Mouse (Mus musculus): ENCODE results near the gene Thap2. TPM values are rescaled to one million over a fixed set of nuclear protein-coding genes. Genes with fewer than 3 reads are reported as not detected.
A peak's percentile ranks its signal among the peaks of the same experiment; 100 is the strongest.

Thap2 gene
- polyA plus RNA-seq, 1 experiment = 7.4 TPM

DNA sequence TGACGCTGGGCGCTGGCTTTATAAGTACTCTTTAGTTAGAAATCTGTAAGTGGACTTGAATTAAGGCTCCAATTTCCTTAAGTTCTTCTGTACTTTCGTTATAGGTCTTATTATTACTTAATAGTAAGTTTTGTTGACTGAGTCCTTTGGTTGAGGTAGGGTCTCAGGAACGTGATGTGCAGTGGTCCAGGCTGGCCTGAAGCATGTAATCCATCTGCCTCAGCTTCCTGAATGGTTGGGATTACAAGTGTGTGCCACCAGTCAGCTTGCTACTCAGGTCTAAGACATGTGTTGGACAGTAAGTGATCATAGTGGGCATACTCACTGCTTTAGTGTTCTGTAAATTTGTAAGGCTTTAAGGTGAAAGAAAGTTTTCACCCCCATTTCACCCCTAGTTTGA is 6.8 kb upstream of the Thap2 start:
- no peak for TF ChIP-seq POLR2A (IDR thresholded peaks at IDR 0.05; ENCODE audit: low read depth, low read length)
- TF ChIP-seq CTCF (conservative IDR thresholded peaks at IDR 0.05; ENCODE audit: insufficient read depth, insufficient read length, low read depth, low read length) = no peak
- Histone ChIP-seq H3K36me3 (ENCODE audit: control insufficient read depth, insufficient read depth, low read length) (peaks cover 10% of the 10 kb centered on the region), H3K4me3 (ENCODE audit: insufficient read depth, low read depth, low read length) (no peak overlapping the region), H3K27ac (ENCODE audit: insufficient read depth, low read depth, low read length) (no peak overlapping the region), H3K4me1 (ENCODE audit: control insufficient read depth, insufficient read depth, low read length) (peaks cover 5% of the 10 kb centered on the region), H3K27me3 (replicated peaks; ENCODE audit: control insufficient read depth, insufficient read depth, low read length) (no peaks in the 10 kb centered on the region)
- 89% methylated on average over 4 of the region's 4 CpGs for WGBS
- DNase-seq = no peak

DNA sequence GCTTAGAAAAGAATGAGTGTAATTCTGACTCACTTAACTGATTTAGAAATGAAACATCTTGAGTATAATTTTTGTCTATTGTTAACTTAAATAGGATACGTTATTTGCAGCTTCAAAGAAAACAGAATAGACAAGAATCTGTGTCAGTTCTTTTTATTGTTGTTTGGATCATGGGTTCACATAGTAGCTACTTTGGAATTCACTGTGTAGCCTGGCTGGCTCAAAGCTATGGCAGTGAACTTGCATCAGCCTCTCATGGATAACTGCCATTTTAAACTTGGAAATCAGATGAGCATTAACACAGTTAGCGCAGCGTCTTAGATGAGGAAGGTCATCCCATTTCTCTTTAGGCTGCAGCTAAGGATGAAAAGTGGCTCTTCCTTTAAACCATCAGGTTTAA is 3.6 kb upstream of the Thap2 start:
- no peaks in the 10 kb centered on the region for H3K27me3 ChIP-seq (replicated peaks; ENCODE audit: control insufficient read depth, insufficient read depth, low read length)
- H3K4me1 ChIP-seq (ENCODE audit: control insufficient read depth, insufficient read depth, low read length) = peaks cover 5% of the 10 kb centered on the region
- no peak overlapping the region for H3K4me3 ChIP-seq (ENCODE audit: insufficient read depth, low read depth, low read length)
- no peak for TF ChIP-seq POLR2A (IDR thresholded peaks at IDR 0.05; ENCODE audit: low read depth, low read length)
- TF ChIP-seq CTCF (conservative IDR thresholded peaks at IDR 0.05; ENCODE audit: insufficient read depth, insufficient read length, low read depth, low read length) = no peak
- WGBS = 82% methylated on average over 3 of the region's 3 CpGs
- no peak for DNase-seq
- no peak overlapping the region for H3K27ac ChIP-seq (ENCODE audit: insufficient read depth, low read depth, low read length)
- H3K36me3 ChIP-seq (ENCODE audit: control insufficient read depth, insufficient read depth, low read length) = peaks cover 9% of the 10 kb centered on the region

DNA sequence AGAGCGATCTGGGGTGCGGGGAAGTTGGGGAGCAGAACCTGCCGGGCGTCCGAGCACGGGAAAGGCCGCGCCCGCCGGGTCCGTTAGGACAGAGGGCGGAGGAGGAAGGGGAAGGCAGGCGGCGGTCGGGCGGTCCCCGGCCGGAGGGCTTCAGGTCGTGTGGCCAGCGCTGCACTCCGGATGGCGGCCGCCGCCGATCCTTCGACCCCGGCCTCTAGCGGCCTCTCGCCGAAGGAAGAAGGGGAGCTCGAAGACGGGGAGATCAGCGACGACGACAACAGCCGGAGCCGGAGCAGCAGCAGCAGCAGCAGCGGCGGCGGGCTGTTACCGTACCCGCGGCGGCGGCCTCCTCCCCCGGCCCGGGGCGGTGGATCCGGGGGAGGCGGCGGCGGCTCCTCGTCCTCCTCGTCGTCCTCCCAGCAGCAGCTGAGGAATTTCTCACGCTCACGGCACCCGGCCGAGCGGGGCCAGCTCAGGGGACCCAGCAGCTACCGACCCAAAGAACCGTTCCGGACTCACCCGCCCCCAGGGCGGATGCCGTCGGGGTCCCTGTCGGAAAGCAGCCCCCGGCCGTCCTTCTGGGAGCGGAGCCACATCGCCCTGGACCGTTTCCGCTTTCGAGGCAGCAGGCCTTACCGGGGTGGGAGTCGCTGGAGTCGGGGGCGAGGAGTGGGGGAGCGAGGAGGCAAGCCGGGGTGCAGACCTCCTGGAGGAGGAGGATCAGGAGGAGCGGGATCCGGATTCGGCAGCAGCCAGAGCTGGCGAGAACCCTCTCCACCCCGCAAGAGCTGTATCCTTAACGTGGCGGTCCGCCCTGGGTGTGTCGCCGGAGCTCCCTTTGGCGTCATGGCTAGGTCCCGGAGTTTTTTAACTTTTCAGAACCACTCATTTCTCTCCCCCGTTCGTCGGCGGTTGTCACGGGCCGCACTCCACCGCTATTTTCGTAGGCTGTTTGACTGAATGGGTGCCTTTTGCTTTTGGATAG is 1.1 kb upstream of the Thap2 start:
- H3K27me3 ChIP-seq (replicated peaks; ENCODE audit: control insufficient read depth, insufficient read depth, low read length) = no peaks in the 10 kb centered on the region
- peaks cover 2% of the 10 kb centered on the region; the same call in 1 of the 2 replicates for H3K36me3 ChIP-seq (ENCODE audit: control insufficient read depth, insufficient read depth, low read length)
- peak overlapping the region; percentile 77 for H3K27ac ChIP-seq (ENCODE audit: insufficient read depth, low read depth, low read length)
- H3K4me3 ChIP-seq (ENCODE audit: insufficient read depth, low read depth, low read length) = peak overlapping the region; percentile 92
- TF ChIP-seq CTCF (conservative IDR thresholded peaks at IDR 0.05; ENCODE audit: insufficient read depth, insufficient read length, low read depth, low read length) (no peak), POLR2A (IDR thresholded peaks at IDR 0.05; ENCODE audit: low read depth, low read length) (no peak)
- H3K4me1 ChIP-seq (ENCODE audit: control insufficient read depth, insufficient read depth, low read length) = peaks cover 2% of the 10 kb centered on the region
- peak; percentile 57 for DNase-seq
- WGBS = 1% methylated on average over 97 of the region's 101 CpGs

DNA sequence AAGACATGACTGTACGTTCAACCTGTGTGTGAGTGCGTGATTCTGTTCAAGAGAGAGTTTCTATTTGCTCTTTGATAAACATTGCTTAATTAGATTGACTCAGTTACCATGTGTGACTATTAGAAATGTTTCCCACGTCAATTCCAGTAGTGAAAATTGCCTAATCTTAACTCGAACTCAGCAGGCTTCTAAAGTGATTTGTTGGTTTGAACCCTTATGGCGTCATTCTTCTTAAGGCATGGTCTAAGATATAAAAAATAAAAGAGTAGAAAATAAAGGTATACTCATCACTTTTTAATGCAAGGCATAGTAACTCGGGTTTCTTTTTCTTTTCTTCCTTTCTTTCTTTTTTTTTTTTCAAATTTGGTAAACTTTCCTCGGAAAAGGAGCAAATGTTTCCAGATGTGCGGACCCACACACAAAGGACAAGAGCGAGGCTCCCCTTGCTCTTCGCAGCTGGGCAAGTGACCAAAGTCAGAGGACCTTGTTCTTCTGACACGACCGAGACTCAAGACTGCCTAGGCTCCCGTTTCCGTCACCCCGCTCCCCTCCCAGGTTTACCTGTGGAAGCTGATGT is 511 bp downstream of the Thap2 start:
- peak; percentile 18 for DNase-seq
- H3K27ac ChIP-seq (ENCODE audit: insufficient read depth, low read depth, low read length) = peak overlapping the region; percentile 82
- no peaks in the 10 kb centered on the region for H3K27me3 ChIP-seq (replicated peaks; ENCODE audit: control insufficient read depth, insufficient read depth, low read length)
- WGBS = 1% methylated on average over 15 of the region's 15 CpGs
- no peaks in the 10 kb centered on the region for H3K36me3 ChIP-seq (ENCODE audit: control insufficient read depth, insufficient read depth, low read length)
- peaks cover 2% of the 10 kb centered on the region for H3K4me1 ChIP-seq (ENCODE audit: control insufficient read depth, insufficient read depth, low read length)
- H3K4me3 ChIP-seq (ENCODE audit: insufficient read depth, low read depth, low read length) = peak overlapping the region; percentile 79
- no peak for TF ChIP-seq POLR2A (IDR thresholded peaks at IDR 0.05; ENCODE audit: low read depth, low read length)
- TF ChIP-seq CTCF (conservative IDR thresholded peaks at IDR 0.05; ENCODE audit: insufficient read depth, insufficient read length, low read depth, low read length) = no peak

DNA sequence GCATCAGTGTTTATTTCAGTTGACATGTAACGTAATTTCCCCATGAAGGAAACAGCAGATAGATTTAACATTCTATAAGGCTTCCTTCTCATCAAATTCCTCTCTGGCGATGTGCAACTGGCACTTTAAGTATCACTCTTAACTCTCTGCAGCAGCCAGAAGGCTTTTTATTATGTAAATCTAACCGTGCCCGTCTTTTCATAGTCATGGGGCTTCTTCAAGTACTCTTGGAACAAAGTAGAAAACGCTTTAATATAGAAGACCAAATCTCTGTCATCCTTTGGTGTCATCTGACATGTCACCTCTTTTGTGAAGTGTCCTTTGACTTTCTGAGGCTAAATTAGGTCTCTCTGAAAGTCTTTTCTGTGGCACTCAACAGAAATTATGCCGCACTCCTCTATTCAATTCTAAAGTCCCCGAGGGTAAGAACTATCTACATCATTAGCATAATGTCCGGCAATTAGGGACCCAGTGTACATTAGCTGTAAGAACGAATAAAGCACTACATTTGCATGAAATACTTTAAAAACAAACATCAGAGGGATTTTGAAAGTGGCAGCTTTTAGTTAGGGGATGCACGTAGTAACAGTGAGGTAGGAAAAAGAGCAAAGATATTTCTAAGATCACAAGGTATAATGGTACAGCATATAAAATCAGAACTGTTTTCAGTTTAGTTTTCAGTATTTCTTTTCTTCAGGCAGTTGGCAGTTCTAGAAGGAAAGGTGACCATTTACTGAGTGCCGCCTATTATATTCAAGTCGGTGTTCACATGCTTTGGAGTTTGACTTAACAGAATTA is 1.2 kb downstream of the Thap2 start:
- no peak overlapping the region for H3K4me3 ChIP-seq (ENCODE audit: insufficient read depth, low read depth, low read length)
- TF ChIP-seq CTCF (conservative IDR thresholded peaks at IDR 0.05; ENCODE audit: insufficient read depth, insufficient read length, low read depth, low read length) = no peak
- TF ChIP-seq POLR2A (IDR thresholded peaks at IDR 0.05; ENCODE audit: low read depth, low read length) = no peak
- H3K4me1 ChIP-seq (ENCODE audit: control insufficient read depth, insufficient read depth, low read length) = peaks cover 2% of the 10 kb centered on the region
- no peak overlapping the region for H3K27ac ChIP-seq (ENCODE audit: insufficient read depth, low read depth, low read length)
- no peaks in the 10 kb centered on the region for H3K27me3 ChIP-seq (replicated peaks; ENCODE audit: control insufficient read depth, insufficient read depth, low read length)
- WGBS = 26% methylated on average over 12 of the region's 12 CpGs
- no peaks in the 10 kb centered on the region for H3K36me3 ChIP-seq (ENCODE audit: control insufficient read depth, insufficient read depth, low read length)
- DNase-seq = peak; percentile 28

DNA sequence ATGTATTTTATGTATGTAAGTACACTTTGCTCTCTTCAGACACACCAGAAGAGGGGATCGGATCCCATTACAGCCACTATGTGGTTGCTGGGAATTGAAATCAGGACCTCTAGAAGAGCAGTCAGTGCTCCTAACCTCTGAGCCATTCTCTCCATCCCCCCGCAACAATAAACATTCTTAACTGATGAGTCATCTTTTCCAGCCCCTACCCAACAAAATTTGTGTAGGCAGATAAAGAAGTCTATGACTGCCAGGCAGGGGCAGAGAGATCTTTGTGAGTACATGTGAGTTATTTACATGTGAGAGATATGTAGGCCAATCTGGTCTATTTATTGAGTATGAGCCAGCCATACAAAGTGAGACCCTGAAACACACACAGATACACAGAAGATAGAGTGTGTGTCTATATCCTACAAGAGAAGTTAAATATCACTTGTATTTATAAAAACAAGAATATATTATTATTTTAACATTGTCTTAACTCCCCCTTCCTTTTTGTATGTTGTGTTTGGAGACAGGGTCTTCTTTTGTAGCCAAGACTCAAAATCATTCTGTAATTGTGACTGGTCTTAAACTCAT is 2.6 kb downstream of the Thap2 start:
- Histone ChIP-seq H3K27me3 (replicated peaks; ENCODE audit: control insufficient read depth, insufficient read depth, low read length) (no peaks in the 10 kb centered on the region), H3K4me1 (ENCODE audit: control insufficient read depth, insufficient read depth, low read length) (no peaks in the 10 kb centered on the region; the same call in none of the 2 replicates), H3K36me3 (ENCODE audit: control insufficient read depth, insufficient read depth, low read length) (no peaks in the 10 kb centered on the region), H3K4me3 (ENCODE audit: insufficient read depth, low read depth, low read length) (no peak overlapping the region), H3K27ac (ENCODE audit: insufficient read depth, low read depth, low read length) (no peak overlapping the region)
- WGBS = 87% methylated on average over 2 of the region's 2 CpGs
- DNase-seq = no peak
- no peak for TF ChIP-seq POLR2A (IDR thresholded peaks at IDR 0.05; ENCODE audit: low read depth, low read length)
- TF ChIP-seq CTCF (conservative IDR thresholded peaks at IDR 0.05; ENCODE audit: insufficient read depth, insufficient read length, low read depth, low read length) = no peak
